Mouse (Mus musculus) right cerebral cortex, postnatal 4 days (tissue): ENCODE measurements around the gene Cyp2r1.
A peak's percentile ranks its signal among the peaks of the same experiment; 100 is the strongest.
"Not testable (repeated sequence)": the region's sequence is repeated elsewhere in the genome, so short reads cannot be mapped to it uniquely, and the experiment has no call there.

Source experiments
- DNase-seq: peaks from one replicate; pipeline ENCODE4 v3.0.0-alpha.2; 2022

Cyp2r1 gene

GRCm38 (mm10) chr7:114562531-114563241, at the start of gene Cyp2r1:
Cyp2r1 (minus strand) TSS chr7:114562972.
- peak; percentile 81 for DNase-seq

DNA sequence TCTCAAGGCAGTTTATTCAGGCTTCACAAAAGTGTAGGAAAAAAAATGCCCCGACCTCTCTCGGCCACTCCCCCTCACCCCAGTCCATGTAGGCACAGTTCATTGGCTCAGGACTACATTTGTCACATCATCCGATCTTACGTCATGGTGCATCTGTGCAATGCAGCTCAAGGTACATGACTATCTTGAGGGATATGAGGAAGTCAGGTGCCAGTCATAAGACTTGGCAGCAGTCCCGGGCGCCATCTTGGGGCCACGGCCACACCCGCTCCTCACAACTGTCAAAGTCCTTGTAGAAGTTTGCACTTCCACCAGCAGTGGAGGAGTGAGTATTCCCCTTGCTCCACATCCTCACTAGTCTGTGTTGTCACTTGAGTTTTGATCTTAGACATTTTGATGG, 31.6 kb upstream of the Cyp2r1 start:
- not testable (repeated sequence) for DNase-seq

DNA sequence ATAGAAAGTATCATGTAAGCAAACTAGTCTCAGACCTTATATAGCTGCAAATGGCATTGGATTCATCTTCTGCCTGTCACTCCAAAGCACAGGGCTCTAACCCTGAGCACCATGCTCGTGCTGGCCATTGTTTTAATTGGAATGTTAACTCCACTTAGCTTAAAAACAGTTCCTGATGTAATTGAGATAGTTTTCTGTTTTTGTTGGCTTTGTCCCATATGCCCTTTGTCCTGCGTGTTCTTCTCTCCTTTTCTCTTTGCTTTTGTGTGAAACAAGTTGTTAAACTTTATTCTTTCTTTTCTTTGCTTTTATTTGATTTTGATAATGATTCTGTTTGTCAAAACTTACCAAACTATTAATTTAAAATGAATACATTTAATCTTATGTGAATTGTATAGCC, 19.7 kb upstream of the Cyp2r1 start:
- no peak for DNase-seq

DNA sequence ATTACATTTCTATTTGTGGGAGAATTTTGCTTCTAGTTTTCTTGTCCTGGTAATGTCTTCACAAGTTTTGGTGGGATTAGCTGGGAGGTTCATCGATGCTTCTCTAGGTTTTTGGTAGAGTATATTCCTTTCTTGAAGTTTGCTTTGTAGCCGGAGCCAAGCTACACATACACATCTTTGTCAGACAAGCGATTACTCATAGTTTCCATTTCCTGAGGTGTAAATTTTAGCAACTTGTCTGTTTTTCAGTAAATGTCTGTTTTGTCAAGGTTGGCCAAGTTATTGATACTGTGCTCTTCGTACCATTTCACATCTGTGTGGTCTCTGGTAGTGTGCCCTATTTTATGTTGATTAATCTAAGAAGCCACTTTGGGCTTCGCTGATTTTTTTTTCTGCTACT, 18.4 kb upstream of the Cyp2r1 start:
- no peak for DNase-seq

DNA sequence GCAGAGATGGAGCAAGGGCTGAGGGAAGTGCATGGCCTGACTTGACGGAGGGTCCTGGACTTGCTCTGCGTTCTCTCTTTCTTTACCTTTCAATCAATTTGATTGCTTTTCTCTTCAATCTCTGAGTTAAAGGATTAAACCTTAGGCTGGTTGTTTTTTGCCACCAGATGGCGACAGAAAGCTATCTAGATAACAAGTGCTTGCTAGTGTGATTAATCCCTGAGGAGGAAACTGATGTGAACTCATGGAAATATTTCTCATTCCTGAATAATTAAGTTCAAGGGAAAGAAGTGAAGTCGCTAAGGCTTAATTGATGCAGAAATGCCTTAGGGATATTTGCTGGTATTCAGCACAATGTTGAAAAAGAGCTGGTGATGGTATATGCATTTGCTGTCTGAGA, 17.7 kb upstream of the Cyp2r1 start:
- peak; percentile 77 for DNase-seq

DNA sequence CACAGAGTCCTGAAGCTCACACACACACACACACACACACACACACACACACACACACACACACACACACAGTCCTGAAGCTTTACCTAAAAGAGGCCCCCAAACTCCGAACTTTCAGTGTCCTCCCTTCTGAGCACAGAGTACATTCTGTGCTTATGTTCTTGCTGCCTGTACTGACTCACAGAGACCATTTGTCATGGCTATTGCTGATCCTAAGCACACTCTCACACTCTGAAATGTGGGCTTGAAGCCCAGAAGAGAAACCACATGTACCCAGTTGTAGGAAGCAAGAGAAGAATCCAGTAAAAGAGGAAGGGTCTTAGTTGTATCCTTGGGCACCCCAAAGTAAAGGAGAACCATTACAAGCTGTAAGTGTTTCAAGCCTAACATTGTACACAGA, 14.9 kb upstream of the Cyp2r1 start:
- no peak for DNase-seq

DNA sequence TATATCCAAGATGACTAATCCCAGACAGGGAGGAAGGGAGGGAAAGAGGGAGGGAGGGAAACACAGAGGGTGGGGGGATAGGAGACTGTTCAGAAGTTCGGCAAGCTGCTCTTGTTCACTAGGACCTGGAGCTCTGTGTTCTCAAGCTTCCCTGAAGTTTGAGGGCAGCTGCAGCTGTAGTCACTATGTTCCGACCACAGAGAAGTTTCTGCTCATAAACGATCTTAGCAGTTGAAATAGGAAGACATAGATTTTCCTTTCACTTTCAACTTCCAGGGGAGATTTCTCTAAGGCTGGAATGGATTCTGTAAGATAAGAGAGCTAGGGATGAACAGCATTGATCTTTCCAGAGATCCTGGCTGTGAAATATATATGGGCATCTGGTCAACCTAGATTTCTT, 14.2 kb upstream of the Cyp2r1 start:
- DNase-seq, result no peak

GRCm38 (mm10) chr7:114573866-114574265, 11.1 kb upstream of the Cyp2r1 start:
- not testable (repeated sequence) for DNase-seq

- no peak for DNase-seq
Measured at GRCm38 (mm10) chr7:114536179-114536578, 26.6 kb downstream of the Cyp2r1 start.

- no peak for DNase-seq
Measured at GRCm38 (mm10) chr7:114526245-114526644, 36.5 kb downstream of the Cyp2r1 start.

- no peak for DNase-seq
Measured at GRCm38 (mm10) chr7:114520122-114520521, 42.6 kb downstream of the Cyp2r1 start.

DNA sequence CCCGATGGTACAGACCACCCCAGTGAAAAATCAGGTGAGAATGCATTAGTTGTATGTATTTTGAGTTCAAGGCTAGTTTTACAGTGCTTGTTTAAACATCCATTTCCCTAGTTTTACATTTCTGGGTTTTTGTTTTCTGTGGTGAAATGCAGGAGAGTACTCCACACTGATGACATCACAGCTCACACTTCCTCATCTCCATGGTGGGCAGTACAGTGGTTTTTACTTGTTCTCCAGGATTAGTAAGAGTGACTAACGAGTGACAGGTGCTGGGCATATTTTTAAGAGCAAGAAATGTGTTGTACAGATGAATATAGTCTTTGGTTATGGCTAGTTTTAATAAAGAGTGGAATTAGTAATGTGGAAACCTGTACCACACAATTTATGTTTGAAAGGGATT, 53.9 kb downstream of the Cyp2r1 start:
- DNase-seq, result no peak
